Mouse (Mus musculus) CH12.LX (cell line): ENCODE measurements around the gene Troap. TPM values are rescaled to one million over a fixed set of nuclear protein-coding genes. Genes with fewer than 3 reads are reported as not detected.
A peak's percentile ranks its signal among the peaks of the same experiment; 100 is the strongest.

Experiments used
- DNase-seq: peaks from one replicate; pipeline ENCODE4 v3.0.0-alpha.2; 2013; ENCODE audit errors: extremely low read depth
- H3K27ac ChIP-seq: 2 replicates; pipeline ENCODE4 v1.5.1; 2012; ENCODE audit warnings: low read depth, mild to moderate bottlenecking, control low read depth, moderate library complexity; ENCODE audit not compliant: insufficient read depth
- H3K27me3 ChIP-seq: replicated peaks from 2 replicates; pipeline ENCODE3; 2012; ENCODE audit warnings: inconsistent platforms
- H3K36me3 ChIP-seq, 2 experiments: replicated peaks in 1 of 2; 2 replicates each; pipeline versions ENCODE3 to v1.6.1; 2012; ENCODE audit warnings: inconsistent platforms in 1 of 2, low read length in 1 of 2, mild to moderate bottlenecking in 1 of 2, mixed read lengths in 1 of 2, moderate library complexity in 1 of 2; ENCODE audit not compliant: control insufficient read depth in 1 of 2, insufficient read depth in 1 of 2
- H3K4me1 ChIP-seq, 2 experiments: 2 replicates each; pipeline ENCODE4 v1.6.1; 2012; ENCODE audit warnings: inconsistent platforms in 1 of 2, moderate library complexity in 1 of 2; ENCODE audit not compliant: insufficient read depth in 2 of 2, control insufficient read depth in 1 of 2
- H3K4me2 ChIP-seq: 2 replicates; pipeline ENCODE4 v1.6.1; 2012; ENCODE audit warnings: low read depth, mild to moderate bottlenecking, control low read depth; ENCODE audit not compliant: poor library complexity, insufficient read depth, severe bottlenecking
- H3K4me3 ChIP-seq, 3 experiments: fragments of 150-350 bp in 1 of 3; sonication (generic) in 1 of 3; replicated peaks in 1 of 3; 2 replicates each; pipeline versions ENCODE3 to v1.5.1; 2011 to 2012; ENCODE audit warnings: low read depth in 2 of 3, low read length in 2 of 3, mild to moderate bottlenecking in 2 of 3, moderate library complexity in 2 of 3, control low read depth in 1 of 3, improper control_type of control experiment in 1 of 3, inconsistent platforms in 1 of 3, mixed read lengths in 1 of 3; ENCODE audit not compliant: poor library complexity in 1 of 3
- H3K79me2 ChIP-seq: replicated peaks from 2 replicates; pipeline ENCODE4 v1.6.1; 2012; ENCODE audit warnings: mild to moderate bottlenecking, moderate library complexity; ENCODE audit not compliant: control insufficient read depth, poor library complexity, insufficient read depth, severe bottlenecking; ENCODE audit errors: extremely low read depth
- H3K9ac ChIP-seq: 2 replicates; pipeline ENCODE4 v1.6.1; 2012; ENCODE audit warnings: low read depth, mild to moderate bottlenecking, control low read depth, moderate library complexity; ENCODE audit not compliant: insufficient read depth
- H3K9me3 ChIP-seq: replicated peaks from 2 replicates; pipeline ENCODE3; 2012; ENCODE audit warnings: low read length, inconsistent platforms, mixed read lengths
- BHLHE40 ChIP-seq: IDR thresholded peaks from 2 replicates; pipeline ENCODE4 v1.6.1; 2011; ENCODE audit warnings: mild to moderate bottlenecking, low read depth, low read length, improper control_type of control experiment
- CHD1 ChIP-seq: IDR thresholded peaks from 2 replicates; pipeline ENCODE4 v1.6.1; 2012; ENCODE audit warnings: low read depth, low read length, improper control_type of control experiment, inconsistent platforms
- CHD2 ChIP-seq: IDR thresholded peaks from 2 replicates; pipeline ENCODE4 v1.6.1; 2011; ENCODE audit warnings: low read length, improper control_type of control experiment
- CTCF ChIP-seq, 2 experiments: IDR thresholded peaks in 1 of 2; conservative IDR thresholded peaks in 1 of 2; 2 replicates each; pipeline ENCODE4 v1.5.1; 2011 to 2012; ENCODE audit warnings: low read depth in 2 of 2, low read length in 2 of 2, improper control_type of control experiment in 1 of 2, inconsistent platforms in 1 of 2, mild to moderate bottlenecking in 1 of 2, moderate library complexity in 1 of 2
- ELF1 ChIP-seq: IDR thresholded peaks from 2 replicates; pipeline ENCODE4 v1.6.1; 2014; ENCODE audit warnings: low read depth, mild to moderate bottlenecking, inconsistent platforms, low read length, improper control_type of control experiment
- ETS1 ChIP-seq: conservative IDR thresholded peaks from 2 replicates; pipeline ENCODE4 v1.6.1; 2012; ENCODE audit warnings: low read depth, mild to moderate bottlenecking, inconsistent platforms, low read length, improper control_type of control experiment, moderate library complexity
- GABPA ChIP-seq: IDR thresholded peaks from 2 replicates; pipeline ENCODE4 v1.6.1; 2012; ENCODE audit warnings: low read depth, low read length, improper control_type of control experiment, inconsistent platforms; ENCODE audit not compliant: insufficient replicate concordance
- HCFC1 ChIP-seq: IDR thresholded peaks from 2 replicates; pipeline ENCODE4 v1.6.1; 2012; ENCODE audit warnings: low read depth, mild to moderate bottlenecking, inconsistent platforms, low read length, improper control_type of control experiment
- IRF4 ChIP-seq: IDR thresholded peaks from 2 replicates; pipeline ENCODE4 v1.6.1; 2014; ENCODE audit warnings: low read depth, mild to moderate bottlenecking, inconsistent platforms, low read length, improper control_type of control experiment
- KAT2A ChIP-seq: IDR thresholded peaks from 2 replicates; pipeline ENCODE4 v1.6.1; 2012; ENCODE audit warnings: low read length, improper control_type of control experiment, inconsistent platforms; ENCODE audit not compliant: insufficient replicate concordance
- MAX ChIP-seq: IDR thresholded peaks from 2 replicates; pipeline ENCODE4 v1.6.1; 2011; ENCODE audit warnings: low read length, improper control_type of control experiment
- MXI1 ChIP-seq: IDR thresholded peaks from 2 replicates; pipeline ENCODE4 v1.6.1; 2011; ENCODE audit warnings: mild to moderate bottlenecking, low read depth, low read length, improper control_type of control experiment
- MYC ChIP-seq: IDR thresholded peaks from 2 replicates; pipeline ENCODE4 v1.6.1; 2011; ENCODE audit warnings: low read depth, mild to moderate bottlenecking, improper control_type of control experiment, low read length
- NRF1 ChIP-seq: IDR thresholded peaks from 2 replicates; pipeline ENCODE4 v1.6.1; 2014; ENCODE audit warnings: low read depth, mild to moderate bottlenecking, inconsistent platforms, low read length, improper control_type of control experiment, moderate library complexity
- RAD21 ChIP-seq: IDR thresholded peaks from 2 replicates; pipeline ENCODE4 v1.6.1; 2011; ENCODE audit warnings: low read depth, mild to moderate bottlenecking, low read length, improper control_type of control experiment, moderate library complexity
- SIN3A ChIP-seq: IDR thresholded peaks from 2 replicates; pipeline ENCODE4 v1.6.1; 2012; ENCODE audit warnings: low read length, improper control_type of control experiment, inconsistent platforms
- UBTF ChIP-seq: IDR thresholded peaks from 2 replicates; pipeline ENCODE4 v1.6.1; 2012; ENCODE audit warnings: low read depth, mild to moderate bottlenecking, inconsistent platforms, low read length, improper control_type of control experiment, moderate library complexity
- USF1 ChIP-seq: IDR thresholded peaks from 2 replicates; pipeline ENCODE4 v1.6.1; 2014; ENCODE audit warnings: low read depth, mild to moderate bottlenecking, inconsistent platforms, low read length, improper control_type of control experiment
- USF2 ChIP-seq: conservative IDR thresholded peaks from 2 replicates; pipeline ENCODE4 v1.6.1; 2011; ENCODE audit warnings: low read depth, low read length, improper control_type of control experiment
- ZNF384 ChIP-seq: IDR thresholded peaks from 2 replicates; pipeline ENCODE4 v1.6.1; 2012; ENCODE audit warnings: low read depth, low read length, improper control_type of control experiment, inconsistent platforms
- dilution Hi-C: fragments of 300-500 bp; cut with MboI; formaldehyde crosslinking; loops from 2 replicates; pipeline ENCODE4 v1.14.3; 2020; ENCODE audit warnings: low sequenced_read_pairs; ENCODE audit not compliant: extremely low pct_unique_long_range_greater_than_20kb, extremely low pct_ligation_motif_present
- in situ Hi-C: fragments of 300-500 bp; cut with MboI; formaldehyde crosslinking; loops from 3 replicates; pipeline ENCODE4 v1.14.3; 2019; ENCODE audit warnings: low sequenced_read_pairs, low pct_ligation_motif_present, low pct_unique_long_range_greater_than_20kb, mixed read lengths
- polyA plus RNA-seq: library from polyadenylated mRNA; unstranded; fragments of >175 nt; gene quantifications from 2 replicates; pipeline ENCODE4 v1.2.1, GENCODE M21; 2012; ENCODE audit warnings: low read depth; ENCODE audit not compliant: insufficient read length
- total RNA-seq, 2 experiments: library from RNA; depleted of rRNA; stranded (reverse); fragments of 300-350 nt in 1 of 2; fragments of >200 nt in 1 of 2; gene quantifications; 2 replicates each; pipeline ENCODE4 v1.2.3; 2012 to 2014

Gene Troap
- total and polyA plus RNA-seq, 3 experiments = 17.8 to 74.2 (median 19.2) TPM

DNA sequence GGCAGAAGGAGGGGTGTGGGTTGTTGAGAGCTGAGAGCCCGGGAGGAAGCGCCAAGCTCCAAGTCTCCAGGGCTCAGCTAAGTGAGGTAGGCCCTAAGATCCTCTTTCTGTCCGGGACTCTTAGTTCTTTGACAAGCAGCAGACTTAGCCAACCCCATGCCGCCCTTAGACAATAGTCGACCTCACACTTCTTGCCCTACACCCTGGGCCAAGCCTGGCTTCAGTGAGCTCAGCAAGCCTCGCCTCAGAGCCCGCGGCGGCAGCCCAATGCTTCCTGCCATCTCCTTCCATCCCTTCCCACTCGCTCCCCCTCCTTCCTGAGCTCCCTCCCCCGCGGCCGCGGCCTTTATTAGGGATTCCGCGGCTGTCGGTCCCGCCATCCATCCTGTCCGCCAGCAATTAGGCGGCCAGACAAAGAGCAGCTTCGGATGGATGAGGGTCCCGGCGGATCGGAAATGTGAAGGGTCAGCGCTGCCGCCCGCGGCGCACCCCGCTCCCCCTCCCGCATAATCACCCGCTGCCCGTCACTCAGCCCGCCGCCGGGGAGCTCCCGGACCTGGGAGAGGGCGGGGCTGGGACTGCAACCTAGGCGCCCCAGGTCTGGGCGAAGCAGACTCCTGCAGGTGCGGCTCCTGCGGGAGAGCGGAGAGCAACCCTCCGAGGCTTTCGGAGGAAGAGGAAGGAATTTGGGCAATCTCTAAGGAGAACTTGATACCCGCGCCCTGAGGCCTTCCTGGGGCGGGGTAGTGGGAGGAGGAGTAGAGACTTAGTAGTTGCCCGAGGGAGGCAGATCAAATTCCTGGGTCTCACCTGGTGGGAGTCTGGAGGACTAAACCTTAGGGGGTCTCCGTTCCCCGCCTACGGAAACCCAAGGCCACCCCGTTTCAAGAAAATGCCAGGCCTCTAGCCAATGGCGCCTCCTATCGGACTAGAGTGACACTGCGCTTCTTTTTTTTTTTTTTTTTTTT, 19.2 kb downstream of the Troap start:
- Histone ChIP-seq H3K36me3 (no peaks in the 10 kb centered on the region), H3K79me2 (no peaks in the 10 kb centered on the region), H3K4me3 (no peak overlapping the region), H3K4me2 (no peak overlapping the region), H3K27me3 (no peaks in the 10 kb centered on the region)
- dilution Hi-C loops = no loop called here
- TF ChIP-seq CTCF (conservative IDR thresholded peaks at IDR 0.05 in 1 of 2, IDR thresholded peaks at IDR 0.05 in 1 of 2; ENCODE audit: low read depth in 2 of 2, low read length in 2 of 2) = 0 out of 4 replicates have a peak, but pooled peaks of 1 of the 2 experiments have one; percentile 9
- peak; percentile 73 for TF ChIP-seq ZNF384
- no peak for TF ChIP-seq HCFC1
- TF ChIP-seq, all 38 proteins: peak for 2
- peaks cover 3% of the 10 kb centered on the region for H3K9me3 ChIP-seq
- no peak overlapping the region for H3K9ac ChIP-seq
- no peak for DNase-seq
- peaks cover 3 to 13% of the 10 kb centered on the region in 2 experiments; a peak in 3 of 4 replicates for H3K4me1 ChIP-seq
- no peak overlapping the region for H3K27ac ChIP-seq
- in situ Hi-C loops = no loop called here

GRCm38 (mm10) chr15:99094631-99095270, 20.4 kb downstream of the Troap start:
- in situ Hi-C loops = no loop called here
- Histone ChIP-seq H3K9ac (no peak overlapping the region), H3K27ac (no peak overlapping the region), H3K4me3 (no peak overlapping the region), H3K36me3 (no peaks in the 10 kb centered on the region), H3K79me2 (no peaks in the 10 kb centered on the region), H3K4me2 (no peak overlapping the region), H3K9me3 (peaks cover 3% of the 10 kb centered on the region), H3K27me3 (no peaks in the 10 kb centered on the region), H3K4me1 (peaks cover 3 to 19% of the 10 kb centered on the region in 2 experiments; a peak in 3 of 4 replicates)
- DNase-seq = no peak
- dilution Hi-C loops = no loop called here
- TF ChIP-seq CHD1 (no peak), MAX (no peak), RAD21 (no peak), USF2 (no peak), CTCF (conservative IDR thresholded peaks at IDR 0.05 in 1 of 2, IDR thresholded peaks at IDR 0.05 in 1 of 2; ENCODE audit: low read depth in 2 of 2, low read length in 2 of 2) (no peak), MXI1 (no peak), SIN3A (no peak), NRF1 (no peak), BHLHE40 (no peak), GABPA (no peak), IRF4 (no peak), ELF1 (no peak), USF1 (no peak), KAT2A (no peak), ETS1 (no peak), MYC (no peak), UBTF (no peak), CHD2 (no peak)
- TF ChIP-seq, all 38 proteins: peak for 0
